Mouse (Mus musculus) lung, adult 2 months (tissue): ENCODE measurements around the gene Max. TPM values are rescaled to one million over a fixed set of nuclear protein-coding genes. Genes with fewer than 3 reads are reported as not detected.

Experiments used
- DNase-seq: peaks from one replicate; pipeline ENCODE4 v3.0.0; 2022
- H3K4me1 ChIP-seq: fragments of 200-500 bp; 2 replicates; pipeline ENCODE4 v1.6.1; 2011; ENCODE audit warnings: low read length; ENCODE audit not compliant: control insufficient read depth, insufficient read depth
- H3K4me3 ChIP-seq: fragments of 200-500 bp; replicated peaks from 2 replicates; pipeline ENCODE3; 2011; ENCODE audit warnings: low read depth, mild to moderate bottlenecking, control low read depth, low read length; ENCODE audit errors: extremely low read depth
- CTCF ChIP-seq: fragments of 200-500 bp; IDR thresholded peaks from 2 replicates; pipeline ENCODE4 v1.5.1; 2011; ENCODE audit warnings: mild to moderate bottlenecking, low read length, control low read depth; ENCODE audit not compliant: insufficient read depth
- POLR2A ChIP-seq: fragments of 200-500 bp; IDR thresholded peaks from 2 replicates; pipeline ENCODE4 v1.6.1; 2011; ENCODE audit warnings: low read depth, mild to moderate bottlenecking, control low read depth, low read length, borderline replicate concordance; ENCODE audit errors: extremely low read depth
- WGBS: fragments of 180-500 bp; shearing (Covaris S2); methylation state at CpG from one replicate; pipeline ENCODE4 v1.1.7; 2018; 5-methylcytosine and 5-hydroxymethylcytosine counted together
- polyA plus RNA-seq: library from polyadenylated mRNA; depleted of rRNA; stranded (reverse); fragments of >200 nt; gene quantifications from 2 replicates; pipeline ENCODE4 v1.2.3, GENCODE M21; 2012; rRNA removed

The Max gene
- polyA plus RNA-seq, 1 experiment, result 37.7 TPM

DNA sequence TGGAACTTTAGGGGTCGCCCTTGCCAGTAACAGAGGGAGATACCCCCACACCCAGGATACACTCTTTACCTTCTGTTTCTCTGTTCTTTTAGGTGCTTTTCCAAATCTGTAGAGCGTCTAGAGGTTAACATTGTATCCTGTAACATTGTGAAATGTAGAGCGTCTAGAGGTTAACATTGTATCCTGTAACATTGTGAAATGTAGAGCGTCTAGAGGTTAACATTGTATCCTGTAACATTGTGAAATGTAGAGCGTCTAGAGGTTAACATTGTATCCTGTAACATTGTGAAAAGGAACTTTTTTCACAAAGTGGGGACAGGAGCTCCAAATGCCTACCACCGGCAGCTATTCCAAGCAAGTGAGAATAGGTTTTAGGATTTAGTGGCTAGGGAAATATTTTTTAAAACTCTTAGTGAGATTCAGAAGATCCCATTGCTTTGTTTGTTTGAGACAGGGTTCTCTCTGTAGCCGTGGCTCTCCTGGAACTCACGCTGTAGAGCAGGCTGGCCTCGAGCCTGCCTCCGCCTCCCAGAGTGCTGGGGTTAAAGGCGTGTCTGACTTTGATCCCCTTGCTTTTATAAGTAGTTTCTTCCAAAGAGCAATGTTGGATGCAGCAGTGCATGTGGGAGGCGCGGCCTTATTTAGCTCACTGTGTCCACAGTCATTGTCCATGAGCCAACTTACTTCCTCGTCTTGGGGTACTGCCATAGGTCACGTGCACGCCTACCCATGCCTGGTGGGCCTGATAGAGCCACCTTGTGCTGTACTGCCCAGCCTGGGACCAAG is 68.9 kb downstream of the Max start:
- TF ChIP-seq POLR2A (no peak), CTCF (no peak)
- no peaks in the 10 kb centered on the region for H3K4me1 ChIP-seq
- 88% methylated on average over 16 of the region's 16 CpGs for WGBS
- H3K4me3 ChIP-seq, result no peak overlapping the region
- DNase-seq, result no peak

- Histone ChIP-seq H3K4me3 (no peak overlapping the region), H3K4me1 (no peaks in the 10 kb centered on the region)
- DNase-seq, result no peak
- WGBS, result 80% methylated on average over 3 of the region's 3 CpGs
- TF ChIP-seq POLR2A (no peak), CTCF (no peak)
Measured at GRCm38 (mm10) chr12:76891160-76891559, 70.8 kb downstream of the Max start.

GRCm38 (mm10) chr12:76889404-76890184 is 72.4 kb downstream of the Max start:
- 89% methylated on average over 11 of the region's 11 CpGs for WGBS
- Histone ChIP-seq H3K4me3 (no peak overlapping the region), H3K4me1 (no peaks in the 10 kb centered on the region)
- no peak for TF ChIP-seq POLR2A
- no peak for TF ChIP-seq CTCF
- no peak for DNase-seq

DNA sequence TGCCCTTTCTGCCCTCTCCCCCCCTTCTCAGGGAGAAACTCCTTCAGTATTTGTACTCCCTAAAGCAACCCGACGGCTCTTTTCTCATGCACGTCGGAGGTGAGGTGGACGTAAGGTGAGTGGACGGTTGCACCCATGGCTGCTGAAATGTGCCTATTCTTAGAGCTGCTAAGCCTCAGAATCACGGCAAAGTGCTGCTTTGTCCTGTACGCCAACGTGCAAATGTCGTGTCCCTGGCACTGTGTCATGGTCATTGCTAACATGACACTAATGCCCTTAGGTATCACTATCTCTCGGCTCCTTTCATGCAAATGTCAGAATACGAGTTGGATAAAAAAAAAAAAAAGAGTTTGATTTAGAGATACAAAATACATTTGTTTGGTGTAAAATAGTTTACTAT is 74.1 kb downstream of the Max start:
- Histone ChIP-seq H3K4me1 (peaks cover 3% of the 10 kb centered on the region; the same call in 1 of the 2 replicates), H3K4me3 (no peak overlapping the region)
- no peak for DNase-seq
- WGBS, result 93% methylated on average over 12 of the region's 12 CpGs
- TF ChIP-seq POLR2A (no peak), CTCF (no peak)

Other genes starting within 250 kb of the Max start
- gene Churc1, start 196.7 kb downstream of the Max start, polyA plus RNA-seq, result 27.6 and 41.4 TPM in 2 replicates
- gene Fntb, start 196.6 kb downstream of the Max start, polyA plus RNA-seq, result 21.0 and 29.0 TPM in 2 replicates
- gene Gpx2, start 166.6 kb downstream of the Max start, polyA plus RNA-seq, result 53.9 and 186 TPM in 2 replicates
- gene Rab15, start 139.3 kb downstream of the Max start, polyA plus RNA-seq, result 17.5 and 20.3 TPM in 2 replicates